7 mouse cellular contexts compared by ENCODE assay signal in the genomic region with DNA sequence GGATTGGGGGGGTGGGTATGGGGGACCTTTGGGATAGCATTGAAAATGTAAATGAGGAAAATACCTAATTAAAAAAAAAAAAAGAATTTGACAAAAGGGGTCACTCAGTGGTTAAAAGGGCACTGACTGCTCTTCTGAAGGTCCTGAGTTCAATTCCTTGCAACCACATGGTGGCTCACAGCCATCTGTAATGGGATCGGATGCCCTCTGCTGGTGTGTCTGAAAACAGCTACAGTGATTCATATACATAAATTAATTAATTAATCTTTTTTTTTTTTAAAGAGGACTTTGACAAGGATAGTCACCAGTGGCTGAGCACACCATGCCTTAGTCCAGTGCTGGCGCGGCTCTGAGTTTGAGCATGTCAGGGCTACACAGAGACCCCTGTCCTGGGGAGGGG. TPM values are rescaled to one million over a fixed set of nuclear protein-coding genes. Genes with fewer than 3 reads are reported as not detected.
A peak's percentile ranks its signal among the peaks of the same experiment; 100 is the strongest.
DNase-seq lines count a peak whose midpoint lies in the region; ATAC-seq and TF ChIP-seq lines count a peak whose summit lies in the region.
"Not testable (repeated sequence)": the region's sequence is repeated elsewhere in the genome, so short reads cannot be mapped to it uniquely, and the experiment has no call there.

No protein-coding gene starts in this region.

- not testable (repeated sequence) for H3K36me3 ChIP-seq in ES-E14 (ENCODE audit: control insufficient read depth, insufficient read depth, low read length, poor library complexity, severe bottlenecking); hindbrain, postnatal 0 days (ENCODE audit: insufficient read depth, low read length); stomach, postnatal 0 days (ENCODE audit: control insufficient read depth, insufficient read depth, low read length)
- H3K36me3 ChIP-seq in liver, embryonic 14.5 days (replicated peaks; ENCODE audit: control insufficient read depth, insufficient read depth, low read depth) = peaks cover 12% of the 10 kb centered on the region

- H3K4me3 ChIP-seq in ES-E14 (ENCODE audit: insufficient read depth in 1 of 2, low read depth in 1 of 2, low read length in 2 of 2, poor library complexity in 1 of 2, severe bottlenecking in 1 of 2); gastrocnemius, adult 2 months; hindbrain, postnatal 0 days (ENCODE audit: low read length); liver, embryonic 14.5 days (ENCODE audit: insufficient read depth in 1 of 2, low read depth in 2 of 2, low read length in 2 of 2); stomach, postnatal 0 days (ENCODE audit: low read depth, low read length): not testable (repeated sequence)

- not testable (repeated sequence) for H3K27ac ChIP-seq in ES-E14 (ENCODE audit: insufficient read depth, low read depth, low read length, poor library complexity, severe bottlenecking); hindbrain, postnatal 0 days; liver, embryonic 14.5 days; stomach, postnatal 0 days (replicated peaks)
- H3K27ac ChIP-seq in gastrocnemius, adult 2 months = peak overlapping the region; percentile 96

- peak; percentile 20 for TF ChIP-seq CTCF in gastrocnemius, adult 2 months (IDR thresholded peaks at IDR 0.05)
- peak; percentile 32; the same call in 1 of the 2 replicates for TF ChIP-seq CTCF in hindbrain, postnatal 0 days (IDR thresholded peaks at IDR 0.05; ENCODE audit: low read depth)
- peak; percentile 44 for TF ChIP-seq CTCF in liver, embryonic 14.5 days (IDR thresholded peaks at IDR 0.05; ENCODE audit: low read depth)
- peak; percentile 53 for TF ChIP-seq CTCF in stomach, postnatal 0 days (IDR thresholded peaks at IDR 0.05; ENCODE audit: low read depth)

- DNase-seq in A20 (ENCODE audit: low read depth, low spot score) = peak; percentile 20
- DNase-seq in ES-E14 (ENCODE audit: low read depth, low spot score); gastrocnemius, adult 2 months; hindbrain, postnatal 0 days (ENCODE audit: low spot score); liver, embryonic 14.5 days (ENCODE audit: low read depth in 3 of 3, low spot score in 3 of 3); stomach, postnatal 0 days (ENCODE audit: low spot score): not testable (repeated sequence)
- peak; percentile 21 for DNase-seq in kidney, postnatal 10 days

- not testable (repeated sequence) for H3K27me3 ChIP-seq in hindbrain, postnatal 0 days (ENCODE audit: insufficient read depth, low read length); liver, embryonic 14.5 days (ENCODE audit: control insufficient read depth, insufficient read depth, low read length); stomach, postnatal 0 days (ENCODE audit: control insufficient read depth, insufficient read depth, low read length)

- TF ChIP-seq EP300 in liver, embryonic 14.5 days (IDR thresholded peaks at IDR 0.05; ENCODE audit: low read depth); stomach, postnatal 0 days (optimal IDR thresholded peaks at IDR 0.05): not testable (repeated sequence)

- ATAC-seq in hindbrain, postnatal 0 days; liver, embryonic 14.5 days (ENCODE audit: insufficient read depth); stomach, postnatal 0 days (ENCODE audit: low FRiP score, low TSS enrichment): not testable (repeated sequence)

- 95% methylated on average over 3 of the region's 3 CpGs for WGBS in hindbrain, postnatal 0 days
- 90% methylated on average over 3 of the region's 3 CpGs for WGBS in liver, embryonic 14.5 days (ENCODE audit: insufficient replicate concordance)
- 88% methylated on average over 3 of the region's 3 CpGs for WGBS in stomach, postnatal 0 days

- not testable (repeated sequence) for H3K4me2 ChIP-seq in hindbrain, postnatal 0 days (ENCODE audit: low read depth, low read length); liver, embryonic 14.5 days (ENCODE audit: low read depth); stomach, postnatal 0 days (replicated peaks; ENCODE audit: low read depth)

- H3K9me3 ChIP-seq in ES-E14 (ENCODE audit: control insufficient read depth, insufficient read depth, low read depth, low read length); hindbrain, postnatal 0 days (ENCODE audit: low read length); liver, embryonic 14.5 days (ENCODE audit: control insufficient read depth, low read length); stomach, postnatal 0 days (ENCODE audit: control insufficient read depth, low read length): not testable (repeated sequence)

- in situ Hi-C loops in ES-E14 (cut with MboI; ENCODE audit: low sequenced_read_pairs in 2 of 2, unreplicated experiment in 2 of 2) = not testable (repeated sequence)

- H3K4me1 ChIP-seq in ES-E14 (ENCODE audit: control insufficient read depth in 2 of 2, insufficient read depth in 2 of 2, low read length in 2 of 2, poor library complexity in 1 of 2) = peaks cover 6 to 34% of the 10 kb centered on the region in 2 experiments
- not testable (repeated sequence) for H3K4me1 ChIP-seq in hindbrain, postnatal 0 days (ENCODE audit: insufficient read depth, low read length)
- peaks cover 55 to 72% of the 10 kb centered on the region in 2 experiments for H3K4me1 ChIP-seq in liver, embryonic 14.5 days (replicated peaks; ENCODE audit: control insufficient read depth in 2 of 2, insufficient read depth in 2 of 2, low read length in 1 of 2)
- peaks cover 24% of the 10 kb centered on the region for H3K4me1 ChIP-seq in stomach, postnatal 0 days (replicated peaks; ENCODE audit: control insufficient read depth, insufficient read depth)

- intact Hi-C loops in gastrocnemius, adult 2 months (cut with DNase I) = not testable (repeated sequence)

- not testable (repeated sequence) for H3K9ac ChIP-seq in ES-E14 (ENCODE audit: insufficient read depth, low read depth, low read length, poor library complexity, severe bottlenecking); hindbrain, postnatal 0 days (replicated peaks; ENCODE audit: low read length); liver, embryonic 14.5 days (replicated peaks); stomach, postnatal 0 days (ENCODE audit: low read length)

TF ChIP-seq in ES-E14, 5 proteins besides CTCF, POLR2A, EP300 and RAD21:
- TF ChIP-seq ZNF384 (IDR thresholded peaks at IDR 0.05; ENCODE audit: low read depth, low read length) = 0 out of 2 replicates have a peak, but pooled peaks have one; percentile 6
TF ChIP-seq in ES-E14: peak in this region for 1; not testable (repeated sequence) for 4.

RNA-seq across cellular contexts. Expression of gene Mcl1, which starts 11.8 kb away (rescaled TPM):
- 207 and 253 TPM in 2 replicates for total RNA-seq in ES-E14 (2012; rRNA removed)
- total RNA-seq in gastrocnemius, adult 2 months (2021) = 100 to 1,000 TPM; 110 to 123 TPM
- total RNA-seq in hindbrain, postnatal 0 days (2014; rRNA removed) = 110 and 126 TPM in 2 replicates
- polyA plus RNA-seq in hindbrain, postnatal 0 days (2015; fragmentation: Nextera tagmentation; extraction: Ambion mirVana) = 38.8 and 41.5 TPM in 2 replicates
- polyA plus RNA-seq in liver, embryonic 14.5 days (2012; rRNA removed) = 26.6 and 34.6 TPM in 2 replicates
- 39.2 and 45.0 TPM in 2 replicates for polyA plus RNA-seq in liver, embryonic 14.5 days (2014; fragmentation: Nextera tagmentation; extraction: Ambion mirVana)
- 57.9 and 59.2 TPM in 2 replicates for polyA plus RNA-seq in stomach, postnatal 0 days (2015; fragmentation: Nextera tagmentation; extraction: Ambion mirVana)

RNA-seq across cellular contexts. Expression of gene Adamtsl4, which starts 17.3 kb away (rescaled TPM):
- 1.9 and 5.0 TPM in 2 replicates for total RNA-seq in ES-E14 (2012; rRNA removed)
- total RNA-seq in gastrocnemius, adult 2 months (2021) = 10 to 100 TPM; 17.2 to 32.0 TPM
- 1.0 and 1.6 TPM in 2 replicates for total RNA-seq in hindbrain, postnatal 0 days (2014; rRNA removed)
- polyA plus RNA-seq in hindbrain, postnatal 0 days (2015; fragmentation: Nextera tagmentation; extraction: Ambion mirVana) = 1.4 and 2.1 TPM in 2 replicates
- 0.12 and 0.43 TPM in 2 replicates for polyA plus RNA-seq in liver, embryonic 14.5 days (2012; rRNA removed)
- 0.17 and 0.47 TPM in 2 replicates for polyA plus RNA-seq in liver, embryonic 14.5 days (2014; fragmentation: Nextera tagmentation; extraction: Ambion mirVana)
- 9.4 and 10.4 TPM in 2 replicates for polyA plus RNA-seq in stomach, postnatal 0 days (2015; fragmentation: Nextera tagmentation; extraction: Ambion mirVana)

RNA-seq across cellular contexts. Expression of gene Ensa, which starts 45.6 kb away (rescaled TPM):
- 54.1 and 56.8 TPM in 2 replicates for total RNA-seq in ES-E14 (2012; rRNA removed)
- 100 to 1,000 TPM in 1 of 2 experiments, 10 to 100 TPM in 1; 97.2 to 102 TPM for total RNA-seq in gastrocnemius, adult 2 months (2021)
- 84.3 and 93.8 TPM in 2 replicates for total RNA-seq in hindbrain, postnatal 0 days (2014; rRNA removed)
- 136 and 139 TPM in 2 replicates for polyA plus RNA-seq in hindbrain, postnatal 0 days (2015; fragmentation: Nextera tagmentation; extraction: Ambion mirVana)
- 10.2 and 14.9 TPM in 2 replicates for polyA plus RNA-seq in liver, embryonic 14.5 days (2012; rRNA removed)
- 26.8 and 27.1 TPM in 2 replicates for polyA plus RNA-seq in liver, embryonic 14.5 days (2014; fragmentation: Nextera tagmentation; extraction: Ambion mirVana)
- 42.3 and 44.2 TPM in 2 replicates for polyA plus RNA-seq in stomach, postnatal 0 days (2015; fragmentation: Nextera tagmentation; extraction: Ambion mirVana)
